Mouse (Mus musculus) kidney, embryonic 14.5 days (tissue): ENCODE results near the gene Olfr850. TPM values are rescaled to one million over a fixed set of nuclear protein-coding genes. Genes with fewer than 3 reads are reported as not detected.

Experiments used
- ATAC-seq: fragments of 200-750 bp; cut with Nextera tagmentation; 2 replicates; pipeline ENCODE4 v1.8.0; 2017; ENCODE audit warnings: moderate number of reproducible peaks, mild to moderate bottlenecking, moderate TSS enrichment, moderate library complexity; ENCODE audit not compliant: low FRiP score, low TSS enrichment
- H3K27ac ChIP-seq: fragments of 300-500 bp; sonication (generic); 2 replicates; pipeline ENCODE4 v1.5.1; 2014; ENCODE audit warnings: low read depth, mild to moderate bottlenecking, low read length, moderate library complexity, mixed read lengths
- H3K27me3 ChIP-seq: fragments of 300-500 bp; sonication (generic); 2 replicates; pipeline ENCODE4 v1.6.1; 2014; ENCODE audit warnings: mild to moderate bottlenecking, low read length; ENCODE audit not compliant: control insufficient read depth, insufficient read depth
- H3K36me3 ChIP-seq: fragments of 300-500 bp; sonication (generic); 2 replicates; pipeline ENCODE4 v1.6.1; 2014; ENCODE audit warnings: low read length, mixed read lengths; ENCODE audit not compliant: control insufficient read depth, insufficient read depth
- H3K4me1 ChIP-seq: fragments of 300-500 bp; sonication (generic); 2 replicates; pipeline ENCODE4 v1.6.1; 2014; ENCODE audit warnings: low read length, mixed read lengths; ENCODE audit not compliant: control insufficient read depth, insufficient read depth
- H3K4me2 ChIP-seq: fragments of 300-500 bp; sonication (generic); replicated peaks from 2 replicates; pipeline ENCODE4 v1.6.1; 2014; ENCODE audit warnings: low read depth, mild to moderate bottlenecking, low read length
- H3K4me3 ChIP-seq: fragments of 300-500 bp; sonication (generic); 2 replicates; pipeline ENCODE4 v1.5.1; 2014; ENCODE audit warnings: mild to moderate bottlenecking, low read length
- H3K9ac ChIP-seq: fragments of 300-500 bp; sonication (generic); 2 replicates; pipeline ENCODE4 v1.6.1; 2014; ENCODE audit warnings: low read depth, mild to moderate bottlenecking, low read length, moderate library complexity
- H3K9me3 ChIP-seq: fragments of 300-500 bp; sonication (generic); 2 replicates; pipeline ENCODE4 v1.6.1; 2016; ENCODE audit warnings: low read length; ENCODE audit not compliant: control insufficient read depth
- WGBS: fragments of 180-500 bp; shearing (Covaris S2); extraction: QIAGEN DNeasy Blood & Tissue Kit; methylation state at CpG from one replicate; pipeline ENCODE4 v1.1.7; 2014; 5-methylcytosine and 5-hydroxymethylcytosine counted together
- polyA plus RNA-seq: library from polyadenylated mRNA; unstranded; fragments of >200 nt; fragmentation: Nextera tagmentation; extraction: Ambion mirVana; gene quantifications from 2 replicates; pipeline ENCODE4 v1.2.1, GENCODE M21; 2014

Gene Olfr850
- not detected in 2 replicates for polyA plus RNA-seq

DNA sequence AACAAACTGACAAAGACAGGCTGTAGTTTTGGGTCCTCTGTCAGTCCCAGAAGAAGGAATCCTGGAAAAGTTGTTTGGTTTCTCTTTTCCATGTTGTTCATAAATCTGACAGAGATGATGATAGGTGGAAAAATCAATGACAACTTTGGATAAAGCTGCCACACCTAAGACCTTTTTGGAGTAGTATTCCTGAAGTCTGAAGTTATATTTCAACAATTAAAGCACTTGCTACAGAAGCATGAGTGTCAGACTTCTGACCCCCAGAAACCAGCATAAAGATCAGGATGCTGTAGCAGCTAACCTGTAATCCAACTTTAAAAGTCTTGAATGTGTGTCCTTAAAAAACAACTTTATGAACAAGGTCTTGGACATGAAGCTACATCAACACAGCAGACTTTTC is at the start of gene Olfr850:
TSS of gene Olfr850 (minus strand) at position 101 of the 400 bp plus-strand sequence.
- H3K4me1 ChIP-seq: no peaks in the 10 kb centered on the region
- H3K9me3 ChIP-seq: no peaks in the 10 kb centered on the region
- no peak within 1 kb of the TSS for H3K9ac ChIP-seq
- H3K4me3 ChIP-seq: no peak within 1 kb of the TSS
- H3K27me3 ChIP-seq: no peaks in the 10 kb centered on the region
- no peak for ATAC-seq
- no peak within 1 kb of the TSS for H3K27ac ChIP-seq
- no peak within 1 kb of the TSS for H3K4me2 ChIP-seq
- no peaks in the 10 kb centered on the region for H3K36me3 ChIP-seq

DNA sequence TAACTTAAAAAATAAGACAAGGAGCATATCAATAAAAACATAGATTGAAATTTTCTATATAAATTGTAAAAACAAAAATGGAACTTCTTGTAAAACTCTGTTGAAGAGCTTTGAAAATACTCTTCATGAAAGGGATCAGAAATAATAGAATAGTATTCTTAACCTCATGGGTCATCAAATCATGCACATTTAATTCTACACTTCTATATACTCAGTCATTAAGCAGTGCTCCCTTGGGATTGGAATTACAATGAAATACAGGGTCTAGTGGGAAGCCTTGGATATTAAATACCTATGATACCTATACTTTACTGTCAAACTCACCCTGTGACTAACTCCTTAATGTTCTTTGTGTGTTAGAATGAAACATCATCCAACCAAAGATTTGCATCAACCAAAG is 14.9 kb upstream of the Olfr850 start, which contains the start of gene Olfr851:
TSS of gene Olfr851 (plus strand) at position 301 of the 400 bp plus-strand sequence.
- no peak within 1 kb of the TSS for H3K27ac ChIP-seq
- H3K4me3 ChIP-seq: no peak within 1 kb of the TSS
- H3K4me1 ChIP-seq: no peaks in the 10 kb centered on the region
- peaks cover 7% of the 10 kb centered on the region; the same call in 1 of the 2 replicates for H3K9me3 ChIP-seq
- no peaks in the 10 kb centered on the region for H3K36me3 ChIP-seq
- no peak within 1 kb of the TSS for H3K4me2 ChIP-seq
- H3K27me3 ChIP-seq: no peaks in the 10 kb centered on the region
- no peak within 1 kb of the TSS for H3K9ac ChIP-seq
- ATAC-seq: no peak

DNA sequence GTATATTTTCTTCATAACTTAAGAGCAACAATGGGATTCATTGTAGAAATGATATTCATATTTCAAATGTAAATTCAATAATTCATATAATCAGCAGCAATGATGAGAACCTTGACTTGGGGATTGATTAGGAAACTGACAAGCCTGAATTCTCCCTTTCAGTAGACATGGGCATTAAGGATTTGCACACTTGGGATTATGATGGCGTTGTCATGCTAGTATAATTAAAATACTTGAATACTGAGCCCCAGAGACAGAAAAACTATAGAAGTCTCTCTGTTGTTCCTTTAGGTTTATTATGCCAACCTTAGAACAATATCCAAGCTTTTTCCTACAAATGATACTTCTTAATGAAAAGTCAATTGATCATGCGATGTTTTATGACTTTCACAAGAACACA is 38.1 kb downstream of the Olfr850 start, which contains the start of gene Olfr849:
TSS of gene Olfr849 (plus strand) at position 301 of the 400 bp plus-strand sequence.
- Histone ChIP-seq H3K4me1 (no peaks in the 10 kb centered on the region), H3K4me3 (no peak within 1 kb of the TSS), H3K4me2 (no peak within 1 kb of the TSS), H3K36me3 (no peaks in the 10 kb centered on the region), H3K27me3 (no peaks in the 10 kb centered on the region), H3K9ac (no peak within 1 kb of the TSS), H3K9me3 (peaks cover 8% of the 10 kb centered on the region; the same call in 1 of the 2 replicates), H3K27ac (no peak within 1 kb of the TSS)
- 88% methylated on average over 2 of the region's 2 CpGs for WGBS
- no peak for ATAC-seq

Other genes starting within 250 kb of the Olfr850 start
- gene Olfr843, start 226.3 kb downstream of the Olfr850 start, polyA plus RNA-seq: not detected in 2 replicates
- gene Olfr844, start 161.9 kb downstream of the Olfr850 start, polyA plus RNA-seq: not detected in 2 replicates
- not detected in 2 replicates for gene Olfr845, start 141.8 kb downstream of the Olfr850 start, polyA plus RNA-seq
- not detected in 2 replicates for gene Olfr846, start 114.2 kb downstream of the Olfr850 start, polyA plus RNA-seq
- gene Olfr847, start 99.6 kb downstream of the Olfr850 start, polyA plus RNA-seq: not detected in 2 replicates
- not detected in 2 replicates for gene Olfr849, start 38.0 kb downstream of the Olfr850 start, polyA plus RNA-seq
- not detected in 2 replicates for gene Olfr851, start 15.0 kb upstream of the Olfr850 start, polyA plus RNA-seq
- gene Olfr853, start 62.8 kb upstream of the Olfr850 start, polyA plus RNA-seq: not detected in 2 replicates
- gene Olfr854, start 89.1 kb upstream of the Olfr850 start, polyA plus RNA-seq: not detected in 2 replicates
- gene Olfr855, start 104.4 kb upstream of the Olfr850 start, polyA plus RNA-seq: not detected in 2 replicates
- 23.3 and 39.1 TPM in 2 replicates for gene Zfp317, start 143.9 kb upstream of the Olfr850 start, polyA plus RNA-seq
- gene Olfr857, start 231.2 kb upstream of the Olfr850 start, polyA plus RNA-seq: not detected in 2 replicates